Mouse (Mus musculus): ENCODE data around the gene Srcin1. TPM values are rescaled to one million over a fixed set of nuclear protein-coding genes. Genes with fewer than 3 reads are reported as not detected.

Srcin1 gene
- polyA plus RNA-seq, 1 experiment from 2014 or later = 0.83 TPM

DNA sequence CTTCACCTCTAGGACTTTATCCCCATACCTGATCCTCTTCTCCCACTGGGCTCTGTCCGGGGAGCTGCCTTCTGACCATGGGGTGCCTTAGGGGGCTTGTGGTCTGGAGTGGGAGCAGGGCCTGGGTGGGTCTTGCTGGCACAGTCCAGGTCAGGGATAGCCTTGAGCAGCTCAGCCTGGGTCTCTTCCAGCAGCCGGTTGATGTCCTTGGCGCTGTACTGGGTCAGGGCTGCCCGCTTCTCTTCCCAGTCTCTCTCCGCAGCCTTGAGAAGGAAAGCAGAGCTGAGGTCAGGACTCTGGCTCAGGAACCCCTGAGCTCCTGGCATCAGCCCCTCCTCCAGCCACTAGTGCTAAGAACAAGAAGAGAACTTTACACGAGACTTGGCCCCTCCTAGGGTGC is 50.7 kb downstream of the Srcin1 start:
- no peak overlapping the region for H3K4me3 ChIP-seq (replicated peaks)
- H3K4me2 ChIP-seq = no peak overlapping the region
- H3K27me3 ChIP-seq = no peaks in the 10 kb centered on the region
- no peaks in the 10 kb centered on the region for H3K36me3 ChIP-seq
- no peak overlapping the region for H3K27ac ChIP-seq
- ATAC-seq (replicated peaks; ENCODE audit: low FRiP score) = no peak
- no peak overlapping the region for H3K9ac ChIP-seq
- H3K9me3 ChIP-seq (replicated peaks) = no peaks in the 10 kb centered on the region
- H3K4me1 ChIP-seq = peaks cover 38% of the 10 kb centered on the region
- WGBS = 84% methylated on average over 6 of the region's 6 CpGs

DNA sequence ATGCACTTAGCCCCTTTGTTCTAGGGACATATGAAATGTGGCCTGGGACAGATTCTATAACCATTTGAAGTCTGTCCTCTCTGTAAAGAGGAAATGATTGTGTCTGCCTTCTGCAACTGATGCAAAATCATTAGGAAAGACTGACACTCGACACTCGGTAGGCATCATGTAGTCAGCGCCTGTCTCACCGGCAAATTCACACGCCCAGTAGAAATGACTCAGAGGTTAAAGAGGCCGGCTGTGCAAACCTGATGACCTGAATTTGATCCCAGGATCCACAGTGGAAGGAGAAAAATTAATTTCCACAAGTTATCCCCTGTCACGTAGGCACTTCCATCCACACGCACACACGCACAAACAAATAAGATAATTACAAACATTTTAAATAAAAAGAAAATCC is 51.7 kb downstream of the Srcin1 start:
- Histone ChIP-seq H3K9me3 (replicated peaks) (no peaks in the 10 kb centered on the region), H3K36me3 (no peaks in the 10 kb centered on the region; the same call in 1 of the 2 replicates), H3K4me2 (peak overlapping the region; percentile 17; the same call in 1 of the 2 replicates), H3K27me3 (no peaks in the 10 kb centered on the region), H3K27ac (peak overlapping the region; percentile 79), H3K4me1 (peaks cover 38% of the 10 kb centered on the region), H3K9ac (no peak overlapping the region), H3K4me3 (replicated peaks) (no peak overlapping the region)
- 29% methylated on average over 9 of the region's 9 CpGs for WGBS
- no peak for ATAC-seq (replicated peaks; ENCODE audit: low FRiP score)

GRCm38 (mm10) chr11:97523827-97524261 is 52.1 kb downstream of the Srcin1 start:
- peak overlapping the region; percentile 79 for H3K27ac ChIP-seq
- H3K27me3 ChIP-seq = no peaks in the 10 kb centered on the region
- WGBS = 0% methylated on average over 1 of the region's 1 CpGs
- H3K4me2 ChIP-seq = peak overlapping the region; percentile 17; the same call in 1 of the 2 replicates
- peak; percentile 44; the same call in 1 of the 2 replicates for ATAC-seq (replicated peaks; ENCODE audit: low FRiP score)
- no peak overlapping the region for H3K4me3 ChIP-seq (replicated peaks)
- H3K36me3 ChIP-seq = no peaks in the 10 kb centered on the region; the same call in 1 of the 2 replicates
- H3K9ac ChIP-seq = no peak overlapping the region
- H3K4me1 ChIP-seq = peaks cover 38% of the 10 kb centered on the region
- no peaks in the 10 kb centered on the region for H3K9me3 ChIP-seq (replicated peaks)

GRCm38 (mm10) chr11:97523107-97523506 is 52.9 kb downstream of the Srcin1 start:
- no peak overlapping the region for H3K4me2 ChIP-seq
- H3K9ac ChIP-seq = no peak overlapping the region
- H3K27ac ChIP-seq = no peak overlapping the region
- no peak for ATAC-seq (replicated peaks; ENCODE audit: low FRiP score)
- no peaks in the 10 kb centered on the region; the same call in 1 of the 2 replicates for H3K36me3 ChIP-seq
- no peaks in the 10 kb centered on the region for H3K9me3 ChIP-seq (replicated peaks)
- H3K4me1 ChIP-seq = peaks cover 38% of the 10 kb centered on the region
- no peaks in the 10 kb centered on the region for H3K27me3 ChIP-seq
- no peak overlapping the region for H3K4me3 ChIP-seq (replicated peaks)
- 73% methylated on average over 14 of the region's 14 CpGs for WGBS

DNA sequence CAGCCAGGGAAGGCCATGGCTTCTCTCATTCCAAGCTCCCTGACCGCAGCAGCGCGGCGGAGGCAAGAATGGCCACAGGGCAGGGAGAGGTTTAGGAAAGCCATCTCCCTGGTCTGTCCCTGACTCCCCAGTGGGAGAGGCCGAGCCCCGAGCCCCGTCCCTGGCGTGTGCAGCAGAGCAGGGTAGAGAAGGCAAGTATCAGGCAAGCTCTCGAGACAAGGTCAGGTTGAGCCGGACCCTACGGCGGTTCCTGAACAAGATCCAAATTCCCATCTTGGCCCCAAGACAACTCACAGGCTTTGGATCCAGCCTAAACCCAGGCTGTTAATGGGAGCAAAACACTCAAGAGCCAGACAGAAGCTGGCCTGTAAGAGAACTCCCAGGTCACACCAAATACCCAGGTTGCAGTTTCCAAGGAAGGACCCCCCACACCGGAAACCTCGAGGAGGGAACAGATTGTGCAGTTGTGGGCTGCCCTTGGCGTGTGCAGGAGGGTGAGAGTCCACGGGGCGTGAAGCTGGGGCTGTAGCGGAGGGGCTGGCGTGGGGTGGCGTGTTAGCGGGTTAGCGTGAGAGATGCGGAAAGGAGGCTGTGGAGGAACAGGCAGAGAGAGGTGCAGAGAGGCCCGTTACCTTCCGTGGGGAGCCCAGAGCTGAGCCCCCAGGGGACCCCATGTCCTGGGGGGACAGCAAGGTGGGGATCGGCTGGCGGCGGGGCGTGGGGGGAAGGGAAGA is 54.1 kb downstream of the Srcin1 start:
- H3K4me2 ChIP-seq = no peak overlapping the region
- H3K27ac ChIP-seq = 0 out of 2 replicates have a peak overlapping the region, but pooled peaks have one; percentile 0
- no peaks in the 10 kb centered on the region for H3K9me3 ChIP-seq (replicated peaks)
- no peak overlapping the region for H3K4me3 ChIP-seq (replicated peaks)
- no peak for ATAC-seq (replicated peaks; ENCODE audit: low FRiP score)
- no peaks in the 10 kb centered on the region; the same call in 1 of the 2 replicates for H3K36me3 ChIP-seq
- H3K9ac ChIP-seq = no peak overlapping the region
- H3K4me1 ChIP-seq = peaks cover 38% of the 10 kb centered on the region
- H3K27me3 ChIP-seq = no peaks in the 10 kb centered on the region
- 80% methylated on average over 29 of the region's 29 CpGs for WGBS

DNA sequence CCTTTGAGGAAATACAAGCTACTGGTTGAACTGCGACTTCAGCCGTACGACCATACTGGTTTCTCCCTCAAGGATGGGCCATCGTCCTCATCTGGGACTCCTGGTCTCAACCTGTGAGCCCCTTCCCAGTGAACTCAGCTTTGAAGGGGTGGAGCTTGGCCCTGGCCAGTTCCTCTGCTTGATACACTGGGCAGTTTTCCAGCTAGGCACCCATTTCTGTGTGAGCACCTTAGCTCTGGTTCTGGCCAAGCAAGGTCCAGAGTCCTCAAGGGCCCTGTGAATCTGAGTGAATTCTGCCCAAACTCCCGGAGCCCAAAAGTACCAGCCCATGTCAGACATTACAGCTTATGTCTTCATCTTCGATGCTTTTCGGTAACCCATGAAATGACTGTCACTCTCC is 55.4 kb downstream of the Srcin1 start:
- H3K4me1 ChIP-seq = peaks cover 38% of the 10 kb centered on the region
- no peaks in the 10 kb centered on the region for H3K9me3 ChIP-seq (replicated peaks)
- H3K27ac ChIP-seq = no peak overlapping the region
- no peaks in the 10 kb centered on the region for H3K27me3 ChIP-seq
- WGBS = 90% methylated on average over 7 of the region's 7 CpGs
- H3K9ac ChIP-seq = no peak overlapping the region
- no peaks in the 10 kb centered on the region; the same call in 1 of the 2 replicates for H3K36me3 ChIP-seq
- no peak overlapping the region for H3K4me2 ChIP-seq
- ATAC-seq (replicated peaks; ENCODE audit: low FRiP score) = no peak
- H3K4me3 ChIP-seq (replicated peaks) = no peak overlapping the region

GRCm38 (mm10) chr11:97513066-97513465 is 62.9 kb downstream of the Srcin1 start:
- 78% methylated on average over 3 of the region's 3 CpGs for WGBS
- ATAC-seq (replicated peaks; ENCODE audit: low FRiP score) = peak; percentile 15; the same call in 1 of the 2 replicates
- no peaks in the 10 kb centered on the region for H3K36me3 ChIP-seq

DNA sequence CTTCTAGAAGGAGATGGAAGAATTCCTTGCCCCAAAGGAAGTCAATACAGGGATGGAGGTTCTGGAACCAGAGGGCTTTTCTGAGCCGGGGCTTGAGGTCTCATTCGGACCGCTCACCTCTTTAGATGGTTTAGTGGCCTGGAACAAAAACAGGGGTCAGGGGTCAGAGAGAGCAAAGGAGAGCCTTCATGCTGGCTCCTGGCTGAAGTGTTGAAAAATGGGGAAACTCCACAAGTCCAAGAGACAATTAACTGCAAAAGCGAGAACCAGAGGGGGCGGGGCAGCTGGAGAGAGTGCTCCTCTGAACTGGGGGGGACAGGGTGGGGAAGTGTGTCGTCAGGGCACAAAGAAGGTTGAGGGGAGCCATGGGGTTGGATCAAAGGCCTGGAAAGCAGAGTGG is 63.5 kb downstream of the Srcin1 start:
- Histone ChIP-seq H3K4me1 (peaks cover 34% of the 10 kb centered on the region), H3K4me2 (peak overlapping the region; percentile 41; the same call in 1 of the 2 replicates), H3K27me3 (no peaks in the 10 kb centered on the region), H3K27ac (peak overlapping the region; percentile 82), H3K36me3 (no peaks in the 10 kb centered on the region), H3K9me3 (replicated peaks) (no peaks in the 10 kb centered on the region), H3K4me3 (replicated peaks) (no peak overlapping the region), H3K9ac (no peak overlapping the region)
- ATAC-seq (replicated peaks; ENCODE audit: low FRiP score) = no peak
- 57% methylated on average over 6 of the region's 6 CpGs for WGBS

More at GRCm38 (mm10) chr11:97513066-97513465, 62.9 kb downstream of the Srcin1 start:
- Histone ChIP-seq H3K4me2 (no peak overlapping the region), H3K4me3 (replicated peaks) (no peak overlapping the region), H3K27me3 (no peaks in the 10 kb centered on the region), H3K27ac (no peak overlapping the region), H3K4me1 (peaks cover 34% of the 10 kb centered on the region), H3K9me3 (replicated peaks) (no peaks in the 10 kb centered on the region), H3K9ac (no peak overlapping the region)

DNA sequence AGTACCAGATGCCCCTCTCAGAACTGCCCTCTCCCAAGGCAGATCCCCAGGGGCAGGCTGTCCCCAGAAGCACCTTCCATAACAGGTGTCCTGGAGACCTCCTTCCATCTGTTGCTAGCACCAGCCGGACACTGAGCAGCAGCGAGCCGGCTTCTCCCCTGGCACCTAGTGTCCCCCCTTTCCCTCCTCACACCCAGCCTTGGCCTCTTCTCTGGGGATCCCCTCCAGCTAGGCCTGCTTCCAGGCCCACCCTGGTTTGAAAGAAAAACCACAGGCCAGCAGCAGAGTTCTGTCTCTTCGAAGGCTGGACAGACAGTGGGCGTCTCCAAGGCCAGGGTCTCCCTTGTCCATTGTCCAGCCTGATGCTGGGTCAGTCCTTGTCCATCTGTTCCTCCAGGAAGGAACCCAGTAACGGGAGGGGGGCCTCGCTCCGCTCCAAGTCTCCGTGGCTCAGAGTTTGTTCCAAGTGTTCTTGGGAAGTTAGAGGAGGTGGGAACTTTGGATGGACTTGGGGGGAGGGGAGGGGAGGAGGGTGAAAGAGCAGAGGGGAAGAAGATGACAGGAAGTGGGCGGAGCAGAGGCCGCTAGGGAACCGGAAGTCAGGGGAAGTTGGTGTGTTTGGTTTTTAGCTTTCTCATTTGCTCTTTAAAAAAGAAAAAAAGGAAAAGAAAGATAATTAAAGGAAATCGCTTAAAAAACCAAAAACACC is 64.2 kb downstream of the Srcin1 start:
- Histone ChIP-seq H3K27ac (peak overlapping the region; percentile 82), H3K9ac (no peak overlapping the region), H3K36me3 (no peaks in the 10 kb centered on the region), H3K4me2 (peak overlapping the region; percentile 41), H3K9me3 (replicated peaks) (no peaks in the 10 kb centered on the region), H3K4me1 (peaks cover 34% of the 10 kb centered on the region), H3K4me3 (replicated peaks) (0 out of 2 replicates have a peak overlapping the region, but pooled peaks have one; percentile 0), H3K27me3 (no peaks in the 10 kb centered on the region)
- 49% methylated on average over 13 of the region's 13 CpGs for WGBS
- 0 out of 2 replicates have a peak, but pooled peaks have one; percentile 24 for ATAC-seq (replicated peaks; ENCODE audit: low FRiP score)

DNA sequence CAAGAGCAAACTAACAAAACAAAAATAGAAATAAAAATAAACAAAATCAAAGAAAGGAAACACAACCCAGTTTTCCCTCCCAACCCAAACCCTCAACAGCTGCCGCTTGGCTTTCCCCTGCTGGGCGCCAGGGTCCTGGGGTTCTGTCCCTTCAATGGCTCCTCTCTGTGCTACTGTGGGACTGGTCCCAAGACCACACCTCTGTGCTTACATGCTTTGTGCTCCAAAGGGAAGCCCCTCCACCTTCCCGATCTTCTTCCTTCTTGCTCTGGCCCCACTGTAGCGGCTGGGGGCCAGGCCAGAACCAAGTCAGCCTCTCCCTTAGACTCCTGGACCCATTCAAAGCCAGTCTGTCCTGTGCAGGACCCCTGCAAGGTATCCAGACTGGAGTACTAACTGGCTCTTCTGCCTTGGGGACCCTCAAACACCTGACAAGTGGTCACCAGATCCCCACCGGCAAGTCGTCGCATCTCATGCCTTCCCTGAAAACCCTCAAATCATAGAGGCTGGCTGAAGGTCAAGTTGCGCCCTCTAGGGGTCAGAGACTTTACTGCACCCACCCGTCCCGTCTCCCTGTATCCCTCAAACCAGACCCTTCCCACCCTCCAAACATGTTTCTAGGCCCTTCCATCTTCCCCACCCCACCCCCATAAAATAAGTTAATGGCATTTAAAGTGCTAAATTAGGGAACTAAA is 64.9 kb downstream of the Srcin1 start:
- WGBS = 32% methylated on average over 10 of the region's 10 CpGs
- H3K4me2 ChIP-seq = peak overlapping the region; percentile 41
- no peak overlapping the region for H3K9ac ChIP-seq
- H3K4me1 ChIP-seq = peaks cover 34% of the 10 kb centered on the region
- no peaks in the 10 kb centered on the region for H3K36me3 ChIP-seq
- H3K27ac ChIP-seq = peak overlapping the region; percentile 82
- H3K9me3 ChIP-seq (replicated peaks) = no peaks in the 10 kb centered on the region
- 0 out of 2 replicates have a peak, but pooled peaks have one; percentile 22 for ATAC-seq (replicated peaks; ENCODE audit: low FRiP score)
- H3K4me3 ChIP-seq (replicated peaks) = no peak overlapping the region
- H3K27me3 ChIP-seq = no peaks in the 10 kb centered on the region

- 67% methylated on average over 24 of the region's 24 CpGs for WGBS
- H3K36me3 ChIP-seq = no peaks in the 10 kb centered on the region
- H3K4me3 ChIP-seq (replicated peaks) = no peak overlapping the region
- H3K9me3 ChIP-seq (replicated peaks) = no peaks in the 10 kb centered on the region
- peaks cover 34% of the 10 kb centered on the region for H3K4me1 ChIP-seq
- no peaks in the 10 kb centered on the region for H3K27me3 ChIP-seq
- H3K27ac ChIP-seq = no peak overlapping the region
- H3K4me2 ChIP-seq = no peak overlapping the region
- no peak for ATAC-seq (replicated peaks; ENCODE audit: low FRiP score)
- no peak overlapping the region for H3K9ac ChIP-seq
These were observed 66.1 kb downstream of the Srcin1 start for GRCm38 (mm10) chr11:97509715-97510485.
